In genomic region chr12:8099821-8100220, GRCm38 (mm10) we compare ENCODE assay signal across 8 mouse cellular contexts.
DNase-seq lines count a peak whose midpoint lies in the region; ATAC-seq and TF ChIP-seq lines count a peak whose summit lies in the region.

No protein-coding gene starts in this region.

- H3K9me3 ChIP-seq in embryonic facial prominence, embryonic 11.5 days (replicated peaks; ENCODE audit: control insufficient read depth, low read length) = no peaks in the 10 kb centered on the region
- H3K9me3 ChIP-seq in lung, embryonic 14.5 days (ENCODE audit: low read depth, low read length) = no peaks in the 10 kb centered on the region

- H3K4me3 ChIP-seq in embryonic facial prominence, embryonic 11.5 days (ENCODE audit: low read depth, low read length) = no peak overlapping the region
- no peak overlapping the region for H3K4me3 ChIP-seq in lung, embryonic 14.5 days (ENCODE audit: low read depth, low read length)
- no peak overlapping the region for H3K4me3 ChIP-seq in cerebellum, adult 2 months (replicated peaks; ENCODE audit: insufficient read depth, low read depth, low read length)

- no peaks in the 10 kb centered on the region for H3K27me3 ChIP-seq in embryonic facial prominence, embryonic 11.5 days (ENCODE audit: control insufficient read depth, insufficient read depth, low read length)
- no peaks in the 10 kb centered on the region for H3K27me3 ChIP-seq in lung, embryonic 14.5 days (ENCODE audit: insufficient read depth, low read length)
- H3K27me3 ChIP-seq in cerebellum, adult 2 months (ENCODE audit: control insufficient read depth, insufficient read depth, low read length) = no peaks in the 10 kb centered on the region

- peak; percentile 78 for DNase-seq in adrenal gland, postnatal 10 days
- no peak for DNase-seq in adrenal gland, postnatal 4 days (ENCODE audit: low spot score in 2 of 2)
- peak; percentile 16 for DNase-seq in 416B (ENCODE audit: low read depth)
- peak; percentile 66 for DNase-seq in embryonic facial prominence, embryonic 11.5 days (ENCODE audit: low spot score)
- peak; percentile 78 for DNase-seq in lung, embryonic 14.5 days
- DNase-seq in right cerebral cortex, postnatal 36 days (ENCODE audit: low spot score in 2 of 2) = no peak
- no peak for DNase-seq in cerebellum, adult 2 months
- DNase-seq in thymus, adult 18-20 months = no peak

- WGBS in embryonic facial prominence, embryonic 11.5 days = 40% methylated on average over 2 of the region's 2 CpGs
- 46% methylated on average over 2 of the region's 2 CpGs for WGBS in lung, embryonic 14.5 days
- 56% methylated on average over 2 of the region's 2 CpGs for WGBS in cerebellum, adult 2 months

- no peak for TF ChIP-seq POLR2A in cerebellum, adult 2 months (IDR thresholded peaks at IDR 0.05; ENCODE audit: borderline replicate concordance, insufficient read depth, low read length)

- no peaks in the 10 kb centered on the region for H3K36me3 ChIP-seq in embryonic facial prominence, embryonic 11.5 days (replicated peaks; ENCODE audit: control insufficient read depth, insufficient read depth, low read depth, low read length)
- H3K36me3 ChIP-seq in lung, embryonic 14.5 days (ENCODE audit: insufficient read depth) = no peaks in the 10 kb centered on the region

- no peak overlapping the region for H3K4me2 ChIP-seq in embryonic facial prominence, embryonic 11.5 days (ENCODE audit: low read depth, low read length)
- no peak overlapping the region for H3K4me2 ChIP-seq in lung, embryonic 14.5 days

- H3K4me1 ChIP-seq in embryonic facial prominence, embryonic 11.5 days (ENCODE audit: control insufficient read depth, insufficient read depth, low read length) = no peaks in the 10 kb centered on the region
- H3K4me1 ChIP-seq in lung, embryonic 14.5 days (ENCODE audit: insufficient read depth) = no peaks in the 10 kb centered on the region
- no peaks in the 10 kb centered on the region for H3K4me1 ChIP-seq in cerebellum, adult 2 months (ENCODE audit: control insufficient read depth, insufficient read depth, low read length)

- no peak overlapping the region for H3K27ac ChIP-seq in embryonic facial prominence, embryonic 11.5 days (replicated peaks; ENCODE audit: low read depth, low read length)
- no peak overlapping the region for H3K27ac ChIP-seq in lung, embryonic 14.5 days (ENCODE audit: low read depth)
- H3K27ac ChIP-seq in cerebellum, adult 2 months (ENCODE audit: insufficient read depth, low read length) = no peak overlapping the region

- TF ChIP-seq CTCF in lung, embryonic 14.5 days (IDR thresholded peaks at IDR 0.05; ENCODE audit: low read depth) = no peak
- TF ChIP-seq CTCF in cerebellum, adult 2 months (IDR thresholded peaks at IDR 0.05; ENCODE audit: borderline replicate concordance, insufficient read depth, low read depth, low read length) = no peak

- H3K9ac ChIP-seq in embryonic facial prominence, embryonic 11.5 days (replicated peaks; ENCODE audit: low read length) = no peak overlapping the region
- no peak overlapping the region for H3K9ac ChIP-seq in lung, embryonic 14.5 days

- ATAC-seq in embryonic facial prominence, embryonic 11.5 days (replicated peaks; ENCODE audit: insufficient number of reproducible peaks, low FRiP score, low TSS enrichment, low read depth) = no peak
- ATAC-seq in lung, embryonic 14.5 days (ENCODE audit: insufficient read depth) = no peak

Comparison
In these comparisons a context has a peak if more than half of its experiments do, and no peak if none do; other contexts are left out.
1. DNase-seq: peak in adrenal gland, postnatal 10 days (single experiment), 416B (single experiment), embryonic facial prominence, embryonic 11.5 days (single experiment) and lung, embryonic 14.5 days (single experiment); none in adrenal gland, postnatal 4 days (0 of 2), right cerebral cortex, postnatal 36 days (0 of 2), cerebellum, adult 2 months (0 of 2) and thymus, adult 18-20 months (0 of 2).